Mouse (Mus musculus) frontal cortex, postnatal 36 days (tissue): ENCODE measurements around the gene Mthfr.

Experiments used
- DNase-seq, 2 experiments: peaks; one replicate each; pipeline ENCODE4 v3.0.0; 2022; ENCODE audit warnings: low spot score in 2 of 2

Gene Mthfr

DNA sequence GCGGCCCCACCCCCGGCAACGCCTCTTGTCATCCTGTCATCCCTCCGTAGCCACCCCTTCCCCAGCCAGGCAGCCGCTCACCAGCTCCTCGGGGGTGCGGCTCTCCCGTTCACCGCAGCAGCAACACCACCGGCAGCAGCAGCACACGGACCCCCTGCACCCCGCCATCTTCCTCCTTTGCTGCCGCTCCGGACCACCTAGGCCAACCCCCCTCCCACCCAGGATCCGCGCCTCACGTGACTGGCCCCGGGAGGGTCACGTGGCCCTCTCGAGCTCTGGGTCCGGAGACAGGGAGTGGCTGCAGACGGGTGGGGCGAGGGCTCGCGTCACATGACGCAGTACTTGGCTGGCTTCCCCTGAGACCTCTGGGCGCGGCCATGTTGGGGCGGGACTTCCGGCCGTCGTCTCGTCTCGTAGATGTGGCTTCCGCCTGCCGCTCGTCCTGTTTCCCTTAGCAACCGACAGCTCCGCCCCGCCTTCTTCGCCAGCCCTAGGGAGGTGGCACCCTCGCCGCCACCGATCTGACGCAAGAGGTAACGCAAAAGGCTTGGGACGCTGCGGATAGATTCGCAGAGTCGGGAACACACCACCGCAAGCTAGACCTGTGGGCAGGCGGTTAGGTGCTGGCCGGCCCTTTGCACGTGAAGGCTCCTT, at the start of gene Mthfr, which contains the start of gene Clcn6:
TSS of gene Mthfr (plus strand) at position 478 of the 654 bp plus-strand sequence.
TSS of gene Clcn6 (minus strand) at position 222 of the 654 bp plus-strand sequence.
- DNase-seq = peak; percentile 100

DNA sequence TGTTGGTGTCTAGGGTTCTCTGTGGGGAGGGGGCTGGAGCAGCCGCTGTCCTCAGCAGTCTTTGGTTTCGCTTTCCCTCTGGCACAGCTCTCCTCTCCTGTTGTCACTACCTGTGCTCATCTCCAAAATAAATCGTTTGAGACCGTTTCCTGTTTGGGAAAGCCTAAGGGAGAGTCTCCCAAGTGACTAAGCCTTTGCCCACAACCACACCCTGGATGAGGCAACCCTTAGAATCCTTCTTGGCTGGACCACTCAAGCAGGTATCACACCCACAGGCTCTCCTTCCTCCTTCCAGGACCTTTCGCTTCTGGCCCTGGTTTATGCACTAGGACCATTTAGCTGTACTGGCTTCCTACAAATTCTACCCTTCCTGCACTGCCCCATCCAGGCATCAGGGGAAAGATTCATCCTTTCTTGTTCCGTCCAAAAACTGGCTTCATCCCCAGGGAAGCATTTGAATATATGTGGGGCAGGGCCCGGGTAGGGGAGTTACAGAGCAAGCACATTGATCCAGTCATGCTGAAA, 45.2 kb upstream of the Mthfr start:
- no peak for DNase-seq

DNA sequence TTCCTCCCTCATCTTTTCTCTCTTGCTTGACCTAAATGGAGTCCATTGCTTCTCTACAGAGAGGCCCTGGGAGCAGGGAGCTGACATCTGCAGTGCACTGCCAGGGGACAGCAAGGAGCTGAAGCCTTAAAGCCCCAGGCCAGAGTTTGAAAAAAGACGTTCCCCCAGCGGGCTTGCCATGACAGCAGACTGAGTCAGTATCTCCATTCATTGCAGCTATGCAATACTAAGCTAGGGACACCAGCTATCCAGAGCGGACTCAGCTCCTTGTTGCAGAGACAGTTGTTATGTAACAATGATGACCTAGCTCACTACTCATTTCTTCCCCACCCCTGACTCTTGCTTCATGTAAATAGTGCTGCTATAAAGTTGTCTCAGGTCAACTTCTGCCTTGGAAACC, 43.6 kb upstream of the Mthfr start:
- DNase-seq = no peak

DNA sequence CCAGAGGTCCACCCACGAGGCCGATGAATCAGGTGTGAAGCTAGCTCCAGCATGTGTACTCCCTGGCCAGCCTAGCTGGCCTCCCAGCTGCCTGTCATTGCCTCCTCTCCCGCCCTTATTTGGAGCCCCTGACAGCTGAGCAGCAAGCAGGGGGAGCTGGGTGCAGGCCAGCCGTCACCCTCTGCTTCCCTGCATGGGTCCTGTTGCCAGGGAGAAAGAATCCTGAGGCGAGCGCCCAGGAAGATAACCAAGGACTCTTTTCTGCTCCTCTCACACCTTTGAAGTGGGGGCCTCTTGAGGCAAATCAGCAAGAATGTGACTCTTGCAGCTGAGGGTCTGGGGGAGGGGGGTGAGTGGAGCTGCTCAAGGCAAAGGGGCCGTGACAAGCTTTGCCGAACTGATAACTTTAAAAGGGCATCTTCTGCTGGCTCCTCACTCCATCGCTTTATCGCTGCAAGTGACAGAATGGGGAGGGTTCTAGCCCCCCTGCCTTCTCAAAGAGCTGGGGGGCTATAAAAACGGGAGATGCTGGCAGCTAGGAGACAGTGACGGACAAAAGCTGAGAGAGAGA, 38.6 kb upstream of the Mthfr start, which contains the start of gene Nppa:
TSS of gene Nppa (plus strand) at position 521 of the 571 bp plus-strand sequence.
- no peak for DNase-seq

DNA sequence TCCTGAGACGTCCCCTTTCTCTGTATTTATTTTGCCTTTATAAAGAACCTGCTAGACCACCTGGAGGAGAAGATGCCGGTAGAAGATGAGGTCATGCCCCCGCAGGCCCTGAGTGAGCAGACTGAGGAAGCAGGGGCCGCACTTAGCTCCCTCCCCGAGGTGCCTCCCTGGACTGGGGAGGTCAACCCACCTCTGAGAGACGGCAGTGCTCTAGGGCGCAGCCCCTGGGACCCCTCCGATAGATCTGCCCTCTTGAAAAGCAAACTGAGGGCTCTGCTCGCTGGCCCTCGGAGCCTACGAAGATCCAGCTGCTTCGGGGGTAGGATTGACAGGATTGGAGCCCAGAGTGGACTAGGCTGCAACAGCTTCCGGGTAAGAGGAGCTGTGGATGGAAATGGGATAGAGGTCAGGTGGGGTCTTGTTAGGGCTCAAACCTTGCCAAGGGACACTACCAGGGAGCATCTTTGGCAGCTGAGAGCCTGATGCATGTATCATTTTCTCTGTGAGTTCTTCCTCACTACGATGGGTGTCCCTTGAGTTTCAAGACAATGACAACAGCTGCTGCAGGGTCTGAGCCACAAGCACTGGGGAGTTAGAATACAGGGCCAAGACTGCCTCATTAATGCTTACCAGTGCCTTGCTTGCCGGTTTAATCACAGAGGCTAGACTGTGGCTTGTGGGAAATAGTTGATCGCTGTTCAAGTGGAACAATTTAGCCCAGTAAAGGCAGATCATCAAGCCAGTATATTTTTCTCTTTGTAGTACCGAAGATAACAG, 37.7 kb upstream of the Mthfr start:
- DNase-seq = no peak

DNA sequence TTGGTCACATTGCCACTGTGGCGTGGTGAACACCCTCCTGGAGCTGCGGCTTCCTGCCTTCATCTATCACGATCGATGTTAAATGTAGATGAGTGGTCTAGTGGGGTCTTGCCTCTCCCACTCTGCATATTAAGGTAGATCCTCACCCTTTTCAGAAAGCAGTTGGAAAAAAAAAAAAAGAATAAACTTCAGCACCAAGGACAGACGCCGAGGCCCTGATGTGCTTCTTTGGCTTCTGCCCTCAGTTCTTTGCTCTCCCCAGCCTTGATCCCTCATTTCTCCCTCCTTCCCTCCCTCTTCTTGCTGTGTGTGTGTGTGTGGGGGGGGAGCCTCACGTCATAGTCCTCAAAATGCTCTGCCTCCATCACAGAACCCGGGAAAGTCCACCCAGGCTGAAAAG, 37.0 kb upstream of the Mthfr start:
- no peak for DNase-seq

DNA sequence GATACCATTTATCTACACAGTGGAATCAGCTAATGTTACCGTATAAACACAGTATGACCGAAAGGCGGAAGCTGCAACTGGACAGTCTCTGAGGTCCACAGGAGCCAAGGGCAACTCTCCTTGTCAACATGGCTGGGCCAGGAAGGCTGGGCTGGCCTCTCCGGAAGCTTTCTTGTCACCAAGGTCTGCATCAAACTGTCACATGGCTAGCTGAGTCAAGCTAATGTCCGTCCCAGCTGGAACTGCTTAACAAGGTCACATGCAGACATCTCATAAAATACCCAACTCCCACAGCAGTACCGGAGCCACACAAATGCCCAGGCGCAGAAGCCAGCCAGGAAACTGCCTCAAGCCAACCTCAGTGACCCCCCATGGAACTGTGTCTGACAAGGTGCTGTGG, 34.5 kb upstream of the Mthfr start:
- DNase-seq = no peak

DNA sequence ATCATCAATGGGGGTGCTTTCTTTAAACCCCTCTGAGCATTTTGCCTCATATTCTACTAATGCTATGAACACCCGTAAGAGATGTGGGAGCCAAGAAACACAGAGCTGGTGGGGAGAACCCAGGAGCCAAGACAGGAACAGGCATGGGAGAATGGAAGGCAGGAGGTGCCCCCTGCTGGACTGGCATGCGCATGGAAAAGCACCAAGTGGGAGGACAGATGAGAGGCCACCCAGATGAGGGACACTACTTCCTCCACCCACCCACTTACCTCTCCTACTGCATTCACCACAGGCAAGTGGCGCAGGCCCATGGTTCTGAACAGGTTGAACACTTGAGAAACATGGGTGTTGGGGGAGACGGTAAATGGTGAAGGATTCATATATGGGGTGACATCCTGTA, 30.5 kb upstream of the Mthfr start:
- DNase-seq = peak; percentile 66

DNA sequence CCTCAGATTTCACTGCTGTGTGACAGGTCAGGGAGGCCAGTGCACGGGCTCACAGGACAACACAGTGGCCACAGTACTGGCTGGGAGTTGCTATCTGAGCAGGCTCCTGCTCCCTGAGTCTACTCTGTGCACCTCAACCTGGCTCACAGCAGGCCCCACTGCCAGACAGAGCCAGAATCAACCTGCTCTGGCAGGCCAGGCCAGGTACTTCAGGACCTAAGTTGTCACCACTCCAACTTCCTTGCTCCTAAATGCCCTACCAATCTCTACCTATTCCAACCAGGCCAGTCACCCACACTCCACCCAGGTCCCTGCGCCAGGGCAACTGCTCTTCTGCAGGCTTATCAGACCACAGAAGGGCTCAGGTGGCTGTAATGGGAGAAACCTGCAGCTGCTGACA, 29.2 kb upstream of the Mthfr start:
- DNase-seq = no peak

DNA sequence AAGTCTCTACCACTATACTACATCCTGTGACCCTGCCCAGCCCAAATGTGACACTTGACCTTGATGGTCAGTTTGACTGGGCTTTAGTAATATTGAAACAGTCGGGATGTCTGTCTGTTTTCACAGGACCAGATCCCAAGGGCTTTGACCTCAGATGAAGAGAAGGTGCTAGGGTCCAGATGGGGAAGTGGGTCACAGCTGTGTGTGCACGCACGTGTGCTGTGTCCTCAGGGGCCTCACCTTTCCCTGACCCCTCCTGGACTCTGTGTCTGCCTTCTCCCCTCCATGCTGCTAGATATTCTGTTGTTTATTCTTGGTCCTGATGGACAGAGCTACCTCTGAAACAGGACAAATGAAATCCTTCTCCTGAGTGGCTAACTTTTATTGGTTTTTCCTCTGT, 27.5 kb upstream of the Mthfr start:
- no peak for DNase-seq

DNA sequence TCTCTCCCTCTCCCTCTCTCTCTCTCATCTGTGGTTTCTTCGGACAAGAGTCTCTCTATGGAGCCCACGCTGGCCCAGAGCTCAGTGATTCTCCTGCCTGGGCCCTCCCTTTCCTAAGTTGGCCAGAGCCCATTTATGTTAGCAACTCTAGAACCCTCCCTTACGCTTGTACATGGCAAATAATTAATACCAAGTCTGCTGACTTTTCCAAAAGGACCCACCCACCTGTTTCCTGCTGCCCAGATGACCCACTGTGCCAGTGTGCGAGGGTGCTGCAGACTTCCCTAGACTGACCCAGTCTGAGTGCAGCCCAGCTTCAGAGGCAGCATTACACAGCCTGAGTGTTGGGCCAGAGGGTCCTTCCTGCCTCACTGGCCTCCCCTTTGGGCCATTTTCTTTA, 26.7 kb upstream of the Mthfr start:
- DNase-seq = no peak

DNA sequence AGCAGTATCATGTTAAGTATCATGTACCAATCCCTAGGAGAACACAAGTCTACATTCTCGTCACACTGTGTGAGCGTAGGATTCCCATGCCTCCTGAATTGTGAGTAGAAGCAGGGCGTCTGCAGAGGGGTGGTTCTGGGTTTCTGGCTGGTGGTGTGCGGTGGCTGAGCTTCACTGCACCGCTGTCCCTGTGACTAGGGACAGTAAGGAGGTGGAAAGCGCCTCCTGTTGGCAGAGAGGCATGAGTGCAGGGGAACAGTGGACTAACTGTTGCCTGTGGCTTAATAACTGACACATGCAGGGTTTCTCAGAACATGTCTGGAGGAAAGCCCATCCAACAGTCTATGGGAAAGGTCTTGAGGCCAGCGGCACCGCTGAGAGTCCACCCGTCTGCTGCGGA, 23.5 kb upstream of the Mthfr start:
- no peak for DNase-seq

DNA sequence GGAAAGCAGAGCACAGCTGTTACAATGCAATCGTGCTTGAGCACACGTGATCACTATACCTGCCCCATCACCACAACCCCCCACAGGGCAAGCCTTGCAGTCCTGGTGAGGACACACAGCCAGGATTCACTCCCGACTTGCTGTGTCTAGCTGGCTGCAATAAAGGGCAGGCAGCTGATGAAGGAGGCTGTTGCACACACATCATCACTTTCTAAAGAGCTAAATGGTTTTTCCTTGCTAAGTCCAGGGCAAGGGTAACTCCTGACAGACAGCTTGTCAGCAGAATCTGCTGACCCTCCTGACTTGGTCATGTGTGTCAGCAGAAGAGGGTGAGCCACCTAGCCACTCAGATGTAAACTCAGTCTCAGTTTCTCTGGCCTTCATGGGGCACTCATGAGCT, 21.9 kb upstream of the Mthfr start:
- DNase-seq = no peak

DNA sequence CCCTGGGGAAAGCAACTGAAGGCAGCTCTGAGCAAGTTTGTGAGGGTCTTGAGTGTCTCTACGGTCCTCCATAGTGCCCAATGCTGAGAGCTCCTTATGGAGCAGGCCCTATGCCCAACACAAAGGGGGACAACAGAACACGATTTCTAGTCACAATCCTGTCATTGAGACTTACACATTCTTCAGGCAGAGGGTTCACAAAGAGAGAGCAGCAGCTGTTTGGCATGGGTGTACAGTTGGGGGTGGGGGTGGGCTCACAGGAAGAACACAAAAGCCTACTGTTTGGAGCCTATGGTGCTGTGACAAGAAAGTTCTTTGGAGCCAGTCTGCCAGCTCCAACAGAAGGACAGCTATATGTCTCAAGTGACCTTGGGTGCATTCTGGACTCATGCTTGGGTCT, 20.5 kb upstream of the Mthfr start:
- DNase-seq = no peak

DNA sequence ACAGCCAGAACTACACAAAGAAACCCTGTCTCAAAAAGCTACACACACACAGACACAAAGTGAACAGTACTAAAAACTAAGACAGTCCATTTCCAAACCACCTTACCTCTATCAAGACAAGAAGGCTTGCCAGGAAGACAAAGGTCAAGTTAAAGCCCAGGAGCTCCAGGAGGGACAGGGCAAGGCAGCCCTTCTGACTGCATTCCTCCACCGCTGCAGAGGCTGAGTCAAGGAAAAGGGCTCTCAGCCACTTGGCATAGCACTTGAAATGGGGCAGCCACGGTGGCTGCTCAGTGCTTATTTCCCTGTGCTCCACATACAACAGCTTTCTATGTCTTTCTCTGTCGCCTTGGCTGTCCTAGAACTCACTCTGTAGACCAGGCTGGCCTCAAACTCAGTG, 14.9 kb upstream of the Mthfr start:
- DNase-seq = no peak

DNA sequence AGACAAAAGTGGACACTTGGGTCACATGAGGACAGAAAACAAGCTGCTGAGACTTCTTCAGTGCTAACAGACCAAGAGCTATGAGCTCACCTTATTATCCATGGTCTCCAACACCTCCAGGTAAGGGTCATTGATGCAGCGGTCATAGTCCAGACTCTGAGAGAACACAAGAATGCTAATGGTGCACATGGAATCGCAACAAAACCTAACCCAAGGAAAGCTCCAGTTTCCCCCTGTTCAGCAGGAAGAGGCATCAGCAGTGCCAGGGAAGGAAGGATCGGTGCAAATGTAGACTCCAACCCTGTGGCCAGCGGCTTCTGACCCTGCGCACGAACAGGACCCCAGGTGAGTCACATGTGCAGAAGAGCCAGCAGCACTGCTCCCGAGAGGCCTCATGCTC, 9.6 kb upstream of the Mthfr start:
- no peak for DNase-seq

DNA sequence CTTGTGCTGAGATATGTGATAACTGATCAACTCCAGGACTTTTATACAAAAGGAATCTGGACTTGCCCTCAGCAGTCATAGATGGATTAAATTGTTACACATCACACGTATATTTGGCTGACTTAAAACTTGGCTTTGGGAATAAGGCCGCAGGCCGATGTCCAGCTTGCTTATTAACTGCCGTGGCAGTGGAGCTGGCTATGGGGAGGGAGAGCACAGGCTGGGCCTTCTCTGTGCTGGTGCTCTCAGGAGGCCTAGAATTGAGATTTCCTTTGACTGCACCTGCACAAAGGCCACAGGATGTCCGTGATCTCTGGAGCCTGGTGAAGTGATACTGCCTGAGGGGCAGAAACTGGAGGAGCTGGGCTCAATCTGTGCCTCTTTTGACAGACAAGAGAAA, 8.4 kb upstream of the Mthfr start:
- DNase-seq = no peak

DNA sequence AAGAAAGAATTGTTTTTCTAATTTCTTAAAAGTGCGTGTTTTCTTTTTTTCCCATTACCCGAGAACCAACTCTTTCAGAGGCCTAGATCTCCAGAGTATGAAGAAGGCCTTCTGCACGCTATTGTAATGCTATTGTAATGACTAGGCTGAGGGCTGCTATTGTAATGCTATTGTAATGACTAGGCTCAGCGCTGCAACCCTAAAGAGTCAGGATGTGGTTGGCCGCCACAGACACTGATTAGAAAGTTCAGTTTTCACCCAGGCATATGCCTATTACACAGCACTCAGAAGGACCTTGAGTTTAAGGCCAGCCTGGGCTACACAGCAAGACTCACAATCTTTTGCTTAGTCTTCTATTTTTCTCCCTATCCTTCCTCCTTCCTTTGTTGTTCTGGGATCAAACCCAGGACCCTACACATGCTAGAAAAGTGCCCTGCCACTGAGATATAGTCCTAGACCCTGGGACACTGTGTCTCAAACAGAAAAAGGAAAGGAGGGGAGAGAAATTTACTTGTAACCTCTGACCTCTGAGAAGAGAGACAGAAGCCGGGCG, 4.9 kb upstream of the Mthfr start:
- no peak for DNase-seq

DNA sequence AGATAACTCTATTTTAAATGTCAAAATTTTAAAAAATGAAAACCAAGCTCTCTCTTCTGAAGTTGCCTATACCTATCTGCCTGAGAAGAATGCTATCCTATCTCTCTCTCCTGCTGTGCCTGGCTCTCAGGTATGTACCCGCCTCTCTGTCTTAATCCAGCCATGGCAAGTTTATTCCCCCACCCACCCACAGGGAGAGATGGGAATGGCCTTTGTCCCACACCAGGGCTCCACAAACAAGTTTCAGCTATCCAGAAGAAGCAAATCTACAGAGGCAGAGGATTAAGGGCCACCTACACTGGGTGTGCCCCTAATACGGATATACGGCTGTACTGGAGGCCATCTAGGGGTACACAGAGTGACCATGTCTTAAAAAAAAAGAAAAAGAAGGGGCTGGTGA, 3.4 kb upstream of the Mthfr start:
- DNase-seq = no peak

DNA sequence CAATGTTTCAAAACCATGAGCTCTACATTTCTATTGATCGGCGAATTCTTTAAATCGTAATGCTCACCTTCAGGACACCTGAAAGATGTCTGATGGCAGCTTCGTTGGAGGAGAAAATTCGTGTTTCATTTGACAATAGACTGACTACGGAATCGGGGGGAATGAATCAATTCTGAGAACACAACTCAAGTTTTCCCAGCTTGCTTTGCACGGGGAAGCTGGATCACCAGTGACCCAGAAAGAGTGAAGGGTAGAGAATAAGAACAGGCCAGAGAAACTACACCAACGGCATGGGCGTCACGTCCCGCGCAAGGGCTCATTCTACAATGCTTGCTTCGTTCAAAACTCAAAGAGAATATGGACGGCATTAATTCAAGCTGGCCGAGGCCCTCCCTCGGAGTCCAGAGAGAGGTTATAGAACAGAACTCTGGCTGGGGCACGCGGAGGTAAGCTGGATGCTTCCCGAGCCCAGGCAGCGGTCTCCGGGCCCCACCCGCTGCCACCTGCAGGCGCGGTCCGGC, 738 bp upstream of the Mthfr start:
- no peak for DNase-seq

DNA sequence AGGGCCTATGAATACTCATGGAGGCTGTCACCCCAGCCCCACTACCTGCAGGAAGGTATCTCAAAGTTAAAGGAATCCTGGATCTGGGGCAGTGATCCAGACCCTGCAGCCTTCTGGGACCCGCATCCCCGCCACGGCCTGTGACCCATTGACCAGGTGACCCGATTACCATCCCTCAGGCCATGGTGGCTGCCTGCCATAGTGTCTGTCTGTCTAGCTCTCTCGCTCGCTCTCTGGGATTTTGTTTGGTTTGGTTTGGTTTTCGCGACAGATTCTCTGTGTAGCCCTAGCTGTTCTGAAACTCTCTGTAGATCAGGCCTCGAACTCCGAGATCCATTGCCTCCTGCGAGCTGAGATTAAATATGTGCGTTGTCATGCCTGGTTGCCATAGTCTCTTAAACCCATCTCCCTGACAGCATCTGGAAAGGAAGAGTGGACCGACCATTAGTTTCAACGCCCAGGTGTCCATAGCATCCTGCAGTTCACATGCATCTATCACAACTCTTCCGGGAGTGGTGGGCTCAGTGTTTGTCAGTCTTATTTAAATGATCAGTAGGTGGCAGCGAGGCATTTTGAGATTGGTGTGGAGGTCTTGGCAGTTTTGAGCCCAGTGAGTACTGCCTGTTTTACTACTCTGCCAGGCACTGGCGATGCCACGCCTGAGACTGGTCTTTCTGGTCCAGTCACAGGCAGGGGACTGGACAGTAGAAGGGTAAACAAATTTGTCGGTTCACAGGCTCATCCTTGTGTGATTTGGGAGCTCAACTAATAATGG, 564 bp downstream of the Mthfr start:
- DNase-seq = no peak
